In genomic region chr10:68908236-68908635, GRCm38 (mm10) we compare ENCODE assay signal across 9 mouse cellular contexts.
DNase-seq lines count a peak whose midpoint lies in the region; ATAC-seq and TF ChIP-seq lines count a peak whose summit lies in the region.
"Had no signal": no experiment of that assay in that cellular context is flagged by ENCODE, and none has a peak within 500 bp of the region (broad histone marks: within the 10 kb centered on the region; RNA-seq: fewer than 3 reads in every experiment).

No protein-coding gene starts in this region.

- H3K27me3 ChIP-seq in heart, adult 2 months (ENCODE audit: control insufficient read depth, insufficient read depth, low read length): no peaks in the 10 kb centered on the region
- H3K27me3 ChIP-seq in heart, embryonic 11.5 days (ENCODE audit: control insufficient read depth, insufficient read depth, low read length): no peaks in the 10 kb centered on the region
- H3K27me3 ChIP-seq in embryonic facial prominence, embryonic 11.5 days (ENCODE audit: control insufficient read depth, insufficient read depth, low read length): no peaks in the 10 kb centered on the region
- H3K27me3 ChIP-seq in hindbrain, embryonic 12.5 days: no peaks in the 10 kb centered on the region
- no peaks in the 10 kb centered on the region for H3K27me3 ChIP-seq in midbrain, postnatal 0 days (ENCODE audit: insufficient read depth, low read length)
- H3K27me3 ChIP-seq: liver, embryonic 15.5 days had no signal

- peak; percentile 72 for TF ChIP-seq CTCF in heart, adult 2 months (IDR thresholded peaks at IDR 0.05)
- TF ChIP-seq CTCF in midbrain, postnatal 0 days (IDR thresholded peaks at IDR 0.05): peak; percentile 71

- no peak for TF ChIP-seq EP300 in heart, adult 2 months (IDR thresholded peaks at IDR 0.05; ENCODE audit: insufficient read depth, low read depth, low read length)

- no peaks in the 10 kb centered on the region for H3K79me2 ChIP-seq in heart, adult 2 months (replicated peaks; ENCODE audit: control insufficient read depth, insufficient read depth, low read length)

- no peak overlapping the region for H3K9ac ChIP-seq in heart, adult 2 months (ENCODE audit: low read depth, low read length)
- H3K9ac ChIP-seq in heart, embryonic 11.5 days (ENCODE audit: low read depth, low read length): no peak overlapping the region
- H3K9ac ChIP-seq in embryonic facial prominence, embryonic 11.5 days (replicated peaks; ENCODE audit: low read length): no peak overlapping the region
- no peak overlapping the region for H3K9ac ChIP-seq in hindbrain, embryonic 12.5 days
- no peak overlapping the region for H3K9ac ChIP-seq in midbrain, postnatal 0 days (replicated peaks; ENCODE audit: low read length, poor library complexity, severe bottlenecking)
- H3K9ac ChIP-seq: liver, embryonic 15.5 days had no signal

- H3K9me3 ChIP-seq in heart, embryonic 11.5 days (replicated peaks; ENCODE audit: control insufficient read depth, low read length): no peaks in the 10 kb centered on the region
- no peaks in the 10 kb centered on the region for H3K9me3 ChIP-seq in embryonic facial prominence, embryonic 11.5 days (replicated peaks; ENCODE audit: control insufficient read depth, low read length)
- no peaks in the 10 kb centered on the region for H3K9me3 ChIP-seq in hindbrain, embryonic 12.5 days (replicated peaks)
- H3K9me3 ChIP-seq in midbrain, postnatal 0 days (ENCODE audit: low read length): no peaks in the 10 kb centered on the region
- H3K9me3 ChIP-seq: liver, embryonic 15.5 days had no signal

- DNase-seq in heart, adult 2 months: peak; percentile 29 to 59
- peak; percentile 13 for DNase-seq in adrenal gland, adult 8-10 months
- DNase-seq in embryonic facial prominence, embryonic 11.5 days (ENCODE audit: low spot score): peak; percentile 86
- peak; percentile 20 to 43 for DNase-seq in left cerebral cortex, adult 8-10 months (ENCODE audit: low spot score in 2 of 2)
- peak; percentile 89 for DNase-seq in midbrain, postnatal 0 days (ENCODE audit: low spot score)
- peak; percentile 83 for DNase-seq in testis, postnatal 10 days (ENCODE audit: low spot score)

- 14% methylated on average over 5 of the region's 5 CpGs for WGBS in heart, adult 2 months
- 30% methylated on average over 5 of the region's 5 CpGs for WGBS in heart, embryonic 11.5 days (ENCODE audit: insufficient replicate concordance)
- 28% methylated on average over 5 of the region's 5 CpGs for WGBS in embryonic facial prominence, embryonic 11.5 days
- WGBS in hindbrain, embryonic 12.5 days: 24% methylated on average over 5 of the region's 5 CpGs
- 16% methylated on average over 5 of the region's 5 CpGs for WGBS in midbrain, postnatal 0 days

- intact Hi-C loops in heart, adult 2 months (cut with DNase I): loop anchor here (2.0 to 10.0 kb wide), 3 partner anchors 63 to 445 kb away; no protein-coding TSS in a partner anchor

- H3K36me3 ChIP-seq in heart, adult 2 months (ENCODE audit: control insufficient read depth, insufficient read depth, low read length): peaks cover 1% of the 10 kb centered on the region; the same call in 1 of the 2 replicates
- H3K36me3 ChIP-seq in heart, embryonic 11.5 days (ENCODE audit: control insufficient read depth, insufficient read depth, low read length): no peaks in the 10 kb centered on the region
- no peaks in the 10 kb centered on the region for H3K36me3 ChIP-seq in embryonic facial prominence, embryonic 11.5 days (replicated peaks; ENCODE audit: control insufficient read depth, insufficient read depth, low read depth, low read length)
- H3K36me3 ChIP-seq in hindbrain, embryonic 12.5 days: no peaks in the 10 kb centered on the region
- no peaks in the 10 kb centered on the region for H3K36me3 ChIP-seq in midbrain, postnatal 0 days (ENCODE audit: insufficient read depth, low read length)
- H3K36me3 ChIP-seq: liver, embryonic 15.5 days had no signal

- no peak for ATAC-seq in heart, embryonic 11.5 days (replicated peaks; ENCODE audit: insufficient number of reproducible peaks, low FRiP score, low TSS enrichment)
- ATAC-seq in embryonic facial prominence, embryonic 11.5 days (replicated peaks; ENCODE audit: insufficient number of reproducible peaks, low FRiP score, low TSS enrichment, low read depth): no peak
- 0 out of 2 replicates have a peak, but pooled peaks have one; percentile 43 for ATAC-seq in hindbrain, embryonic 12.5 days (ENCODE audit: low FRiP score)
- ATAC-seq in midbrain, postnatal 0 days (ENCODE audit: low FRiP score): peak; percentile 13; the same call in 1 of the 2 replicates

- no peak for TF ChIP-seq POLR2A in heart, adult 2 months (IDR thresholded peaks at IDR 0.05; ENCODE audit: insufficient read depth, low read depth, low read length)

- no peak overlapping the region for H3K27ac ChIP-seq in heart, adult 2 months
- no peak overlapping the region for H3K27ac ChIP-seq in heart, embryonic 11.5 days (ENCODE audit: low read depth, low read length)
- H3K27ac ChIP-seq in embryonic facial prominence, embryonic 11.5 days (replicated peaks; ENCODE audit: low read depth, low read length): no peak overlapping the region
- no peak overlapping the region for H3K27ac ChIP-seq in hindbrain, embryonic 12.5 days
- H3K27ac ChIP-seq in midbrain, postnatal 0 days (ENCODE audit: low read depth, low read length): no peak overlapping the region
- H3K27ac ChIP-seq: liver, embryonic 15.5 days had no signal

- no peak overlapping the region for H3K4me2 ChIP-seq in heart, embryonic 11.5 days
- H3K4me2 ChIP-seq in embryonic facial prominence, embryonic 11.5 days (ENCODE audit: low read depth, low read length): no peak overlapping the region
- H3K4me2 ChIP-seq in hindbrain, embryonic 12.5 days (replicated peaks): no peak overlapping the region
- H3K4me2 ChIP-seq in midbrain, postnatal 0 days (ENCODE audit: low read depth, low read length, poor library complexity, severe bottlenecking): no peak overlapping the region
- H3K4me2 ChIP-seq: liver, embryonic 15.5 days had no signal

- no peaks in the 10 kb centered on the region for H3K4me1 ChIP-seq in heart, adult 2 months (ENCODE audit: control insufficient read depth, insufficient read depth, low read length)
- H3K4me1 ChIP-seq in heart, embryonic 11.5 days (ENCODE audit: control insufficient read depth, insufficient read depth, low read length): no peaks in the 10 kb centered on the region
- H3K4me1 ChIP-seq in embryonic facial prominence, embryonic 11.5 days (ENCODE audit: control insufficient read depth, insufficient read depth, low read length): no peaks in the 10 kb centered on the region
- H3K4me1 ChIP-seq in hindbrain, embryonic 12.5 days: no peaks in the 10 kb centered on the region
- H3K4me1 ChIP-seq in midbrain, postnatal 0 days (ENCODE audit: insufficient read depth, low read length): no peaks in the 10 kb centered on the region
- H3K4me1 ChIP-seq: liver, embryonic 15.5 days had no signal

- H3K4me3 ChIP-seq in heart, adult 2 months: no peak overlapping the region
- no peak overlapping the region for H3K4me3 ChIP-seq in heart, embryonic 11.5 days (ENCODE audit: low read depth, low read length)
- no peak overlapping the region for H3K4me3 ChIP-seq in embryonic facial prominence, embryonic 11.5 days (ENCODE audit: low read depth, low read length)
- H3K4me3 ChIP-seq in hindbrain, embryonic 12.5 days: no peak overlapping the region
- H3K4me3 ChIP-seq in midbrain, postnatal 0 days (ENCODE audit: low read depth, low read length): no peak overlapping the region
- H3K4me3 ChIP-seq: liver, embryonic 15.5 days had no signal

Comparison
In these comparisons a context has a peak if more than half of its experiments do, and no peak if none do; other contexts are left out.
1. DNase-seq: peak in every context shown above with its lines; median percentile 89 in midbrain, postnatal 0 days; 86 in embryonic facial prominence, embryonic 11.5 days; 83 in testis, postnatal 10 days; 44 in heart, adult 2 months; 32 in left cerebral cortex, adult 8-10 months; 13 in adrenal gland, adult 8-10 months.
2. ATAC-seq: peak in hindbrain, embryonic 12.5 days (single experiment) and midbrain, postnatal 0 days (single experiment); none in heart, embryonic 11.5 days (single experiment) and embryonic facial prominence, embryonic 11.5 days (single experiment).